Mouse (Mus musculus): ENCODE data around the gene Eif2d. TPM values are rescaled to one million over a fixed set of nuclear protein-coding genes. Genes with fewer than 3 reads are reported as not detected.

Eif2d gene
- polyA plus RNA-seq, 1 experiment from 2014 or later = 63.6 TPM

- H3K9ac ChIP-seq (ENCODE audit: low read length) = no peak overlapping the region
- H3K4me2 ChIP-seq (ENCODE audit: low read depth, low read length) = no peak overlapping the region
- no peaks in the 10 kb centered on the region for H3K9me3 ChIP-seq (ENCODE audit: control insufficient read depth, low read length)
- H3K27me3 ChIP-seq (ENCODE audit: control insufficient read depth, insufficient read depth, low read depth, low read length) = no peaks in the 10 kb centered on the region
- H3K4me1 ChIP-seq (replicated peaks; ENCODE audit: control insufficient read depth, insufficient read depth, low read length) = peaks cover 11% of the 10 kb centered on the region
- no peaks in the 10 kb centered on the region for H3K36me3 ChIP-seq (ENCODE audit: control insufficient read depth, insufficient read depth, low read length)
- H3K27ac ChIP-seq (ENCODE audit: low read length) = peak overlapping the region; percentile 11; the same call in 1 of the 2 replicates
- H3K4me3 ChIP-seq (ENCODE audit: low read length) = no peak overlapping the region
- peak; percentile 23; the same call in 1 of the 2 replicates for ATAC-seq (ENCODE audit: low read depth)
- WGBS = 68% methylated on average over 6 of the region's 6 CpGs
Observed at GRCm38 (mm10) chr1:131213361-131213760, 60.4 kb downstream of the Eif2d start.

- H3K36me3 ChIP-seq (ENCODE audit: control insufficient read depth, insufficient read depth, low read length) = no peaks in the 10 kb centered on the region
- no peaks in the 10 kb centered on the region for H3K9me3 ChIP-seq (ENCODE audit: control insufficient read depth, low read length)
- no peak overlapping the region for H3K4me2 ChIP-seq (ENCODE audit: low read depth, low read length)
- no peak for ATAC-seq (ENCODE audit: low read depth)
- no peak overlapping the region for H3K27ac ChIP-seq (ENCODE audit: low read length)
- no peaks in the 10 kb centered on the region for H3K27me3 ChIP-seq (ENCODE audit: control insufficient read depth, insufficient read depth, low read depth, low read length)
- H3K4me3 ChIP-seq (ENCODE audit: low read length) = no peak overlapping the region
- H3K4me1 ChIP-seq (replicated peaks; ENCODE audit: control insufficient read depth, insufficient read depth, low read length) = peaks cover 2% of the 10 kb centered on the region; the same call in 1 of the 2 replicates
- no peak overlapping the region for H3K9ac ChIP-seq (ENCODE audit: low read length)
- WGBS = 80% methylated on average over 11 of the region's 11 CpGs
Observed at GRCm38 (mm10) chr1:131218933-131219332, 66.0 kb downstream of the Eif2d start.

GRCm38 (mm10) chr1:131221822-131222590 lies 69.0 kb downstream of the Eif2d start:
- no peak for ATAC-seq (ENCODE audit: low read depth)

GRCm38 (mm10) chr1:131223345-131223744 lies 70.4 kb downstream of the Eif2d start:
- no peaks in the 10 kb centered on the region for H3K9me3 ChIP-seq (ENCODE audit: control insufficient read depth, low read length)
- ATAC-seq (ENCODE audit: low read depth) = peak; percentile 58

More at GRCm38 (mm10) chr1:131221822-131222590, 69.0 kb downstream of the Eif2d start:
- Histone ChIP-seq H3K27me3 (ENCODE audit: control insufficient read depth, insufficient read depth, low read depth, low read length) (no peaks in the 10 kb centered on the region), H3K27ac (ENCODE audit: low read length) (no peak overlapping the region), H3K36me3 (ENCODE audit: control insufficient read depth, insufficient read depth, low read length) (no peaks in the 10 kb centered on the region), H3K4me3 (ENCODE audit: low read length) (no peak overlapping the region), H3K4me1 (replicated peaks; ENCODE audit: control insufficient read depth, insufficient read depth, low read length) (no peaks in the 10 kb centered on the region), H3K9ac (ENCODE audit: low read length) (no peak overlapping the region), H3K9me3 (ENCODE audit: control insufficient read depth, low read length) (no peaks in the 10 kb centered on the region), H3K4me2 (ENCODE audit: low read depth, low read length) (no peak overlapping the region)
- WGBS = 71% methylated on average over 13 of the region's 13 CpGs

GRCm38 (mm10) chr1:131224848-131225471 lies 72.0 kb downstream of the Eif2d start:
- H3K36me3 ChIP-seq (ENCODE audit: control insufficient read depth, insufficient read depth, low read length) = no peaks in the 10 kb centered on the region
- ATAC-seq (ENCODE audit: low read depth) = peak; percentile 32; the same call in 1 of the 2 replicates
- no peaks in the 10 kb centered on the region for H3K4me1 ChIP-seq (replicated peaks; ENCODE audit: control insufficient read depth, insufficient read depth, low read length)
- H3K9me3 ChIP-seq (ENCODE audit: control insufficient read depth, low read length) = no peaks in the 10 kb centered on the region
- WGBS = 56% methylated on average over 12 of the region's 12 CpGs
- H3K4me2 ChIP-seq (ENCODE audit: low read depth, low read length) = no peak overlapping the region
- no peak overlapping the region for H3K27ac ChIP-seq (ENCODE audit: low read length)
- no peaks in the 10 kb centered on the region for H3K27me3 ChIP-seq (ENCODE audit: control insufficient read depth, insufficient read depth, low read depth, low read length)
- H3K4me3 ChIP-seq (ENCODE audit: low read length) = no peak overlapping the region
- H3K9ac ChIP-seq (ENCODE audit: low read length) = no peak overlapping the region

More at GRCm38 (mm10) chr1:131223345-131223744, 70.4 kb downstream of the Eif2d start:
- Histone ChIP-seq H3K36me3 (ENCODE audit: control insufficient read depth, insufficient read depth, low read length) (no peaks in the 10 kb centered on the region), H3K4me1 (replicated peaks; ENCODE audit: control insufficient read depth, insufficient read depth, low read length) (no peaks in the 10 kb centered on the region), H3K9ac (ENCODE audit: low read length) (no peak overlapping the region), H3K4me3 (ENCODE audit: low read length) (no peak overlapping the region), H3K27ac (ENCODE audit: low read length) (no peak overlapping the region), H3K4me2 (ENCODE audit: low read depth, low read length) (no peak overlapping the region), H3K27me3 (ENCODE audit: control insufficient read depth, insufficient read depth, low read depth, low read length) (no peaks in the 10 kb centered on the region)
- WGBS = 54% methylated on average over 2 of the region's 2 CpGs

GRCm38 (mm10) chr1:131228225-131228624 lies 75.2 kb downstream of the Eif2d start:
- H3K4me1 ChIP-seq (replicated peaks; ENCODE audit: control insufficient read depth, insufficient read depth, low read length) = no peaks in the 10 kb centered on the region
- H3K27ac ChIP-seq (ENCODE audit: low read length) = no peak overlapping the region
- H3K27me3 ChIP-seq (ENCODE audit: control insufficient read depth, insufficient read depth, low read depth, low read length) = no peaks in the 10 kb centered on the region
- no peaks in the 10 kb centered on the region for H3K36me3 ChIP-seq (ENCODE audit: control insufficient read depth, insufficient read depth, low read length)
- WGBS = 40% methylated on average over 7 of the region's 7 CpGs
- H3K4me2 ChIP-seq (ENCODE audit: low read depth, low read length) = no peak overlapping the region
- ATAC-seq (ENCODE audit: low read depth) = no peak
- no peak overlapping the region for H3K4me3 ChIP-seq (ENCODE audit: low read length)
- no peak overlapping the region for H3K9ac ChIP-seq (ENCODE audit: low read length)
- no peaks in the 10 kb centered on the region for H3K9me3 ChIP-seq (ENCODE audit: control insufficient read depth, low read length)

- Histone ChIP-seq H3K36me3 (ENCODE audit: control insufficient read depth, insufficient read depth, low read length) (no peaks in the 10 kb centered on the region), H3K9me3 (ENCODE audit: control insufficient read depth, low read length) (no peaks in the 10 kb centered on the region), H3K4me2 (ENCODE audit: low read depth, low read length) (no peak overlapping the region), H3K27ac (ENCODE audit: low read length) (no peak overlapping the region), H3K9ac (ENCODE audit: low read length) (no peak overlapping the region), H3K4me1 (replicated peaks; ENCODE audit: control insufficient read depth, insufficient read depth, low read length) (no peaks in the 10 kb centered on the region), H3K27me3 (ENCODE audit: control insufficient read depth, insufficient read depth, low read depth, low read length) (no peaks in the 10 kb centered on the region), H3K4me3 (ENCODE audit: low read length) (no peak overlapping the region)
- no peak; the same call in 1 of the 2 replicates for ATAC-seq (ENCODE audit: low read depth)
- 70% methylated on average over 5 of the region's 5 CpGs for WGBS
Observed at GRCm38 (mm10) chr1:131228659-131229058, 75.7 kb downstream of the Eif2d start.

GRCm38 (mm10) chr1:131233527-131233926 lies 80.5 kb downstream of the Eif2d start:
- no peak for ATAC-seq (ENCODE audit: low read depth)
- H3K4me1 ChIP-seq (replicated peaks; ENCODE audit: control insufficient read depth, insufficient read depth, low read length) = peaks cover 1% of the 10 kb centered on the region
- no peaks in the 10 kb centered on the region for H3K27me3 ChIP-seq (ENCODE audit: control insufficient read depth, insufficient read depth, low read depth, low read length)

GRCm38 (mm10) chr1:131236077-131236476 lies 83.1 kb downstream of the Eif2d start:
- no peaks in the 10 kb centered on the region for H3K9me3 ChIP-seq (ENCODE audit: control insufficient read depth, low read length)
- peaks cover 21% of the 10 kb centered on the region for H3K4me1 ChIP-seq (replicated peaks; ENCODE audit: control insufficient read depth, insufficient read depth, low read length)
- H3K27ac ChIP-seq (ENCODE audit: low read length) = no peak overlapping the region
- no peaks in the 10 kb centered on the region for H3K36me3 ChIP-seq (ENCODE audit: control insufficient read depth, insufficient read depth, low read length)
- ATAC-seq (ENCODE audit: low read depth) = no peak
- no peaks in the 10 kb centered on the region; the same call in 1 of the 2 replicates for H3K27me3 ChIP-seq (ENCODE audit: control insufficient read depth, insufficient read depth, low read depth, low read length)
- H3K9ac ChIP-seq (ENCODE audit: low read length) = no peak overlapping the region
- H3K4me2 ChIP-seq (ENCODE audit: low read depth, low read length) = no peak overlapping the region
- 38% methylated on average over 7 of the region's 7 CpGs for WGBS
- no peak overlapping the region for H3K4me3 ChIP-seq (ENCODE audit: low read length)

More at GRCm38 (mm10) chr1:131233527-131233926, 80.5 kb downstream of the Eif2d start:
- Histone ChIP-seq H3K4me2 (ENCODE audit: low read depth, low read length) (no peak overlapping the region), H3K4me3 (ENCODE audit: low read length) (no peak overlapping the region), H3K9me3 (ENCODE audit: control insufficient read depth, low read length) (no peaks in the 10 kb centered on the region), H3K9ac (ENCODE audit: low read length) (no peak overlapping the region), H3K27ac (ENCODE audit: low read length) (no peak overlapping the region), H3K36me3 (ENCODE audit: control insufficient read depth, insufficient read depth, low read length) (no peaks in the 10 kb centered on the region)
- 52% methylated on average over 12 of the region's 12 CpGs for WGBS
